Comparison of ENCODE assay signal across 1 mouse cellular context in genomic region chr6:125089521-125090321, GRCm38 (mm10).
TF ChIP-seq lines count a peak whose summit lies in the region.

No protein-coding gene starts in this region.

TF ChIP-seq in ES-E14, 5 proteins besides CTCF, POLR2A, EP300 and RAD21:
- TF ChIP-seq MAFK (IDR thresholded peaks at IDR 0.05; ENCODE audit: insufficient read depth, low read depth, low read length) (no peak), HCFC1 (IDR thresholded peaks at IDR 0.05; ENCODE audit: borderline replicate concordance, insufficient read depth, low read length) (no peak), ZC3H11A (IDR thresholded peaks at IDR 0.05; ENCODE audit: borderline replicate concordance, low read depth, low read length) (no peak), ZNF384 (IDR thresholded peaks at IDR 0.05; ENCODE audit: low read depth, low read length) (no peak)
